Mouse (Mus musculus): ENCODE data around the gene Arl10.
"Not testable (repeated sequence)": the region's sequence is repeated elsewhere in the genome, so short reads cannot be mapped to it uniquely, and the experiment has no call there.

Arl10 gene

DNA sequence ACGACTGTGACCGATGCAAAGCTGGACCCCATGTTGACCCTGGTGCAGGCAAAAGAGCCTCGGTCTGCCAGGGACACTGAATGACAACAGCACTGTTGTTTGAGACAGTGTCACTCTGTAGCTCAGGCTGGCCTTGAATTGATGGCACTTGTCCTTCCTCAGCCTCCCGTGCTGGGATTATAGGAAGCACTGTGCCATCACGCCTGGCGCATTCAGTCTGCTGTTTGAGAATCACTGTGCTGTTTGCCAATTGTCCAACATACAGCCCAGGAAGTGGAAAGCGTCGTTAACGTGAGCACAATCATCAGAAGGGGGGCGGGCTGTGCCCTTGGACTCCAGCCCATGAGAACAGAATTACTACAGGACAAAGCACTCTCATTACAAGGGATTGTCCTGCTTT lies 7.3 kb downstream of the Arl10 start:
- CTCF ChIA-PET, result no interaction called here

DNA sequence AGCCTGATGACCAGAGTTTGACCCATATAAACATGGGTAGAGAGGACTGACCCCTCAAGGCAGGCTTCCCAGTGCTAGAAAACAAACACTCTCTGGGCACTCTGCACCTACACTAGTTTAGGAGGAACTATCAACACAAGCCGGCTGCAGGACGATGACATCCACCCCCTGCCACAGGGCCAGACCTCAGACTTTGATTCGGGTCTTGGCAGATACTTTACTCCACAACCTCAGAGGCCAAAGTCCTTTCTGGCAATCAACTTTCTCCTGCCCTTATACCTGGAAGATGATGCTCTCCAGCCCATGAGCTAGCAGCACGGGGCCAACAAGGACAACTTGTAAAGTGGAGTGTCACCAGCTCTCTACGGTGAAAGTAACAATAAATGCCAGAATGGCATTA lies 8.0 kb downstream of the Arl10 start:
- CTCF ChIA-PET, result no interaction called here

DNA sequence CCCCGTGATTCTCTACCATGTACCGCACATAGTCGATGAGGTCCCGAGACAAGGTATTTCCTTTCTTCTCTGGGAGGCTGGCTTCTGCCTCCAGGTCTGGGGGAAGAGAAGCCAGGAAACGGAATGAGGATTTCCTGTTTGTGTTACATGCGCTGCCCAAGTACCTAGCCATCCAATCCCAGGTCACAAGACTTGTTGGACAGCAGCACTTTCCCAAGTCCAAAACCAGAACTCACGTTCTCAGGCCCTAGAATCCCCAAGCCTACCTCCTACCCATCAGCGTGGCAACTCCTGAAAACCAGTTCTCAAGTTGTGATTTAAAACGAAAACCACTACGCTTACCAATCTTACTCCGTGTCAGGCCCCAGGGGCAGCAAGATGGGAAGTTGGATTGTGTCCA lies 11.0 kb downstream of the Arl10 start:
- CTCF ChIA-PET, result no interaction called here

GRCm38 (mm10) chr13:54589414-54589995 lies 14.7 kb downstream of the Arl10 start:
- CTCF ChIA-PET, result no interaction called here

GRCm38 (mm10) chr13:54589996-54590951 lies 15.5 kb downstream of the Arl10 start, which contains the start of the genes Nop16 and Higd2a:
Gene Nop16, minus strand, starts transcription at chr13:54590090.
Gene Higd2a, plus strand, starts transcription at chr13:54590207.
- CTCF ChIA-PET, result no interaction called here

- CTCF ChIA-PET, result interaction anchor here (0.6 kb wide), 1 partner anchor 20 kb away, joined by 5 read pairs; no protein-coding TSS in a partner anchor
Observed at GRCm38 (mm10) chr13:54591776-54592356, 17.1 kb downstream of the Arl10 start.

DNA sequence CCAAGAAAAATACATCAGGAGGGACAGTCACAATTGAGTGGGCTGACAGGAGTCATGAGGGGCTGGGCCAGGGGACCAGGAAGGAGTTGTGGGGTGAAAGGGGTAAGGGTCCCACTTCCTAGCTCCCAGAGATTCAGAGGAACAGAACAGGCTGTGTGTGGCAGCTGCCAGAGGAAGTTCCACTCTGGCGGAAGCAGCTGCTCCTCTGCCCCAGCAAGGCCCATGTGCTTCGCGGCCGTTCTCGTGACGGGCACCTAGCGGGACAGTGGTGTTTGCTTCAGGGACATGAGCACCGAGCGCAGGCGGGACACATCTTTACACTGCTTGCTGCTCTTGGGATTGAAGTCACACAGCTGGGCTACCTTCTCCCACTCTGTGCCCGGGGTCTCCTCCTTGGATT lies 18.8 kb downstream of the Arl10 start:
- CTCF ChIA-PET, result interaction anchor here (0.6 kb wide), 1 partner anchor 174 kb away, joined by 3 read pairs; no protein-coding TSS in a partner anchor

GRCm38 (mm10) chr13:54596107-54596690 lies 21.4 kb downstream of the Arl10 start:
- CTCF ChIA-PET, result no interaction called here

GRCm38 (mm10) chr13:54596870-54597269 lies 22.1 kb downstream of the Arl10 start:
- CTCF ChIA-PET, result no interaction called here

DNA sequence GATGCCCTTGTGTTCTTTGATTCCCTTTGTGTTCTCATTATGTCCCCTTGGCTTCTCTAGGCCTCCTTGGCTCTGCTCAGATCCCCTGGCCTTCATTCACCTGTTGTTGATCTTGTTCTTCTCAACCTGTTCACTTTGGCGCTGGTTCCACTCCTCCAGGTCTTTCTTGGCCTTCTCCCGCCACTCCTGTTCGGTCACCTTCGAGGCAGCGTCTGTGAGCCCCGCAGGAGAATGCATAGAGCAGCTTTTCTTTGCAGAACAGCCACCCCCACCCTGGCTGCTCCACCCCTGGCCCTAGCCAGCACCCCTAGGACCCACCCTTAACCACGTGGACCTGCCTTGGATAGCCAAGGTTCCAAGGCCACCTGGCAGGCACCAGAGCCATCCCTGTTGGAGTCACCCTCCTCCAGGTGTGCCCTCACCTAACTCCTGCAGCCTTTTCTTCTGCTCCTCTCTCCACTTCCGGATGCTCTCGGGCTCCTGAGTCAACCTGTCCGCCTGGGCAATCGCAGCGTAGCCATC lies 23.9 kb downstream of the Arl10 start:
- CTCF ChIA-PET, result no interaction called here

- CTCF ChIA-PET, result no interaction called here
Observed at GRCm38 (mm10) chr13:54602639-54603111, 27.9 kb downstream of the Arl10 start.

DNA sequence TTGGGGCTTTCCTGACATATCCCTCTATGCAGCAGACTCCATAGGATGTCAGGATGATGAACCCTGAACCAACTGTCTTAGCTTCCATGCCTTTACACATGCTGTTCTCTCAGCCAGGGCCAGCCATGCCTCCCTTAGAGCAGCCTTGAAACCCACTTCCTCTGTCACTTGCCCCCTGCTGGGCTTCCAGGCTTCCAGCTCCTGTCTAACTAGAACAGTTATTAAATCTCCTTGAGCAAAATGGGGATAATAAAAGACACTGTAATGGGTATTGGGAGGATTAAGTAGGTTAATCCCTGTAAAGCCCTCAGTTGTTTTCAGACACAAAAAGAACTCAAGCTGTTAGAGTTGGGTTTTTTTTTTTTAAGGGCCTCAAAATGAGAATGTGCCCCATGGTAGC lies 28.7 kb downstream of the Arl10 start:
- CTCF ChIA-PET, result interaction anchor here (1.1 kb wide), 1 partner anchor 13 kb away, joined by 4 read pairs; no protein-coding TSS in a partner anchor

DNA sequence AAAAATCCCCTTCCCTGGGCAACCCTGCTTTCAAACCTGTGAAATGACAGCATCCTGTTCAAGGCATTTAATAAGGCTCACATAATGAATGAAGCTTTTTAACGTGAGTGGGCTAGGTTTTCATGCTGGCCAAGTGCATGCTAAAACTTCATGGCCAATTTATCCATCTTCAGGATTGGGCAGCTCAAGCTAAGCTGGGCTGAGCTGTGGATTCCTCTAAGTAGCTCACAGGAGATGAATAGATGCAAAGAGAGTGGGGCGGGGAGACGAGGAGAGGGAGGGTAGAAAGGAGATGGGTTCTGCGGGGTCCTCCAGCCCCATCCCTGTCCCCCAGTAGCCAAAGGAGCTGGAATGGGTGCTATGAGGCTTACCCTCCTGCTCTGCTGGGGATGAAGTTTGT lies 29.4 kb downstream of the Arl10 start:
- CTCF ChIA-PET, result interaction anchor here (1.1 kb wide), 1 partner anchor 13 kb away, joined by 4 read pairs; no protein-coding TSS in a partner anchor

- CTCF ChIA-PET, result interaction anchor here (0.6 to 0.7 kb wide), 2 partner anchors 83 to 188 kb away, joined by 3 to 7 read pairs; no protein-coding TSS in a partner anchor
Observed at GRCm38 (mm10) chr13:54605426-54605825, 30.6 kb downstream of the Arl10 start.

GRCm38 (mm10) chr13:54607204-54607603 lies 32.4 kb downstream of the Arl10 start:
- CTCF ChIA-PET, result no interaction called here

DNA sequence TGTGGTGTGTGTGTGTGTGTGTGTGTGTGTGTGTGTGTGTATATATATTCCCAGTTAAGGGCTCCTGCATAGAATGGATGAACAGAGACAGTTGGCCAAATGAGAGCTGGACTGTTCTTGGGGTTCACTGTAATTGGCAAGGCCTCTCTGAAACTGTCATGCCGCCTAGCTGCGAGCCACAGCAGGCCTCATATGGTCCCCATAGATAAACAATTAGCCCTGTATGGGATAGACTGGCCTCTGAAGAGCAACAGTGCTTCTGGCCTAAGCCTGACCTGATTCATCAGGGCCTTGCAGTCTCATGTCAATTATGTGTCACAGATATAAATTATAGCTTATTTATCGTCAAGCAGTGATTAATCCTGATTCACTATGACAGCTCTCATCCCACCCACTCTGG lies 33.2 kb downstream of the Arl10 start:
- CTCF ChIA-PET, result no interaction called here

- CTCF ChIA-PET, result no interaction called here
Observed at GRCm38 (mm10) chr13:54608666-54609065, 33.9 kb downstream of the Arl10 start.

GRCm38 (mm10) chr13:54609301-54609700 lies 34.5 kb downstream of the Arl10 start:
- CTCF ChIA-PET, result no interaction called here

- CTCF ChIA-PET, result no interaction called here
Observed at GRCm38 (mm10) chr13:54610613-54610971, 35.8 kb downstream of the Arl10 start.

- CTCF ChIA-PET, result interaction anchor here (0.9 to 1.0 kb wide), 2 partner anchors 19 to 35 kb away, joined by 3 to 5 read pairs; no protein-coding TSS in a partner anchor
Observed at GRCm38 (mm10) chr13:54610972-54611754, 36.3 kb downstream of the Arl10 start, which contains the start of gene Cltb. Gene Cltb, minus strand, starts transcription at chr13:54611344.

GRCm38 (mm10) chr13:54613141-54613540 lies 38.3 kb downstream of the Arl10 start:
- CTCF ChIA-PET, result not testable (repeated sequence)
